Mouse (Mus musculus): ENCODE data around the gene Bcl9. TPM values are rescaled to one million over a fixed set of nuclear protein-coding genes. Genes with fewer than 3 reads are reported as not detected.
A peak's percentile ranks its signal among the peaks of the same experiment; 100 is the strongest.

Gene Bcl9
- 89.4 and 93.5 TPM in 2 replicates for polyA plus RNA-seq (2015; fragmentation: Nextera tagmentation; extraction: Ambion mirVana)

DNA sequence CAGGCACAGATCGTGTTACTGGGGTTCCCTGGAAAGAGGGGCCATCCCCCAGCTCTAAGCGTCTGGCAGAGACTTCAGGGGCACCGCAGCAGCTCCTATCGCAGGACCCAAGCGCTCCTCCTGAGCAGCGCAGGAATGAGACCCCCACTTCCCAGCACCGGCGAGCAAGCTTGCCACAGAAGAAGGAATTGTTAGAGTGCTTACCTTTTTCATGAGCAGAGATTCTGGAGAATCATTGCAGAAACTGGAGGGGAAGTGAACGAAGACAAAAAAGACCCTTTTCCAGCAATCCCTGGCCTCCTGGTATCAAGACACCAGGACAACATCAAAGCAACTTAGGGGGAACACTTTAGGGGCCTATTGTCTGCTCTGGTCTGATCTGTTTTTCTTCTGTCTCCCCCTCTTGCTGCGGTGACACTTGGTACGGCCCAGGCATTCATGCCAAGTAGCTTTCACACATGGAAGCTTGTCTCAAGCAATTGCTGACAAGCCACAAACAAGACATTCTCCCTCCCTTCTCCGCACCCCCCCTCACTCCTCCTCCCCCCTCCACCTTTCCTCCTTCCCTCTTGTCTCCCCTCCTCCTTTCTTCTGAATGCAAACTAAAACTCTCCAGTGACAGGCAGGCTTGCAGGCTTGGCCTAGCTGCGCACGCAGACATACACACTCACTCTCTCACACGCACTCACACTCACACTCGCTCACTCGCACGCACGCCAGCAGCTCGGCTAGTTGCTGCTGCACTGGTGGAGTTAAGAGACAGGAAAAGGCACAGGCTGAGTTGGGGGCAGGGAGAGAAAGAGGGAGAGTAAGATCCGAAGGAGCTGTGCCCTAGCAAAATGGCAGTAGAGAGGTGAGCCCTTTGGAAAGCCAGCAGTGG is at the start of gene Bcl9:
Gene Bcl9, minus strand, starts transcription at position 365 of the 880 bp plus-strand sequence.
- peak within 1 kb of the TSS; percentile 100 for H3K27ac ChIP-seq
- ATAC-seq (ENCODE audit: insufficient number of reproducible peaks, insufficient read depth, low FRiP score, low TSS enrichment, low read depth) = peak; percentile 86
- H3K4me1 ChIP-seq = peaks cover 34% of the 10 kb centered on the region
- H3K9me3 ChIP-seq = peaks cover 3% of the 10 kb centered on the region; the same call in 1 of the 2 replicates
- H3K36me3 ChIP-seq = no peaks in the 10 kb centered on the region
- H3K4me2 ChIP-seq = peak within 1 kb of the TSS; percentile 84
- no peaks in the 10 kb centered on the region for H3K27me3 ChIP-seq
- peak within 1 kb of the TSS; percentile 83 for H3K9ac ChIP-seq
- peak within 1 kb of the TSS; percentile 60 for H3K4me3 ChIP-seq
- whole genome bisulfite sequencing = under 1% methylated on average over 21 of the region's 21 CpGs

- Histone ChIP-seq H3K4me1 (peaks cover 23% of the 10 kb centered on the region), H3K9ac (no peak overlapping the region), H3K4me2 (no peak overlapping the region), H3K36me3 (no peaks in the 10 kb centered on the region), H3K27ac (no peak overlapping the region), H3K9me3 (no peaks in the 10 kb centered on the region), H3K4me3 (no peak overlapping the region), H3K27me3 (no peaks in the 10 kb centered on the region)
- 73% methylated on average over 5 of the region's 5 CpGs for WGBS
- no peak for ATAC-seq (ENCODE audit: insufficient number of reproducible peaks, insufficient read depth, low FRiP score, low TSS enrichment, low read depth)
Observed at GRCm38 (mm10) chr3:97339193-97339576, 41.5 kb upstream of the Bcl9 start.

GRCm38 (mm10) chr3:97338522-97339192 is 40.9 kb upstream of the Bcl9 start:
- H3K4me2 ChIP-seq = no peak overlapping the region
- H3K27ac ChIP-seq = no peak overlapping the region
- H3K9ac ChIP-seq = no peak overlapping the region
- no peaks in the 10 kb centered on the region for H3K36me3 ChIP-seq
- no peaks in the 10 kb centered on the region for H3K27me3 ChIP-seq
- 30% methylated on average over 13 of the region's 13 CpGs for WGBS
- H3K4me3 ChIP-seq = no peak overlapping the region
- H3K4me1 ChIP-seq = peaks cover 23% of the 10 kb centered on the region
- ATAC-seq (ENCODE audit: insufficient number of reproducible peaks, insufficient read depth, low FRiP score, low TSS enrichment, low read depth) = peak; percentile 76; the same call in 1 of the 2 replicates
- no peaks in the 10 kb centered on the region for H3K9me3 ChIP-seq

GRCm38 (mm10) chr3:97337306-97337705 is 39.6 kb upstream of the Bcl9 start:
- 27% methylated on average over 11 of the region's 11 CpGs for WGBS
- Histone ChIP-seq H3K27me3 (no peaks in the 10 kb centered on the region), H3K9me3 (no peaks in the 10 kb centered on the region), H3K36me3 (no peaks in the 10 kb centered on the region), H3K9ac (no peak overlapping the region), H3K4me1 (peaks cover 23% of the 10 kb centered on the region), H3K27ac (no peak overlapping the region), H3K4me3 (no peak overlapping the region), H3K4me2 (peak overlapping the region; percentile 39)
- no peak for ATAC-seq (ENCODE audit: insufficient number of reproducible peaks, insufficient read depth, low FRiP score, low TSS enrichment, low read depth)

- Histone ChIP-seq H3K27ac (no peak overlapping the region), H3K27me3 (no peaks in the 10 kb centered on the region), H3K36me3 (no peaks in the 10 kb centered on the region), H3K4me3 (no peak overlapping the region), H3K4me2 (no peak overlapping the region), H3K9ac (no peak overlapping the region), H3K4me1 (peaks cover 23% of the 10 kb centered on the region), H3K9me3 (no peaks in the 10 kb centered on the region)
- no peak for ATAC-seq (ENCODE audit: insufficient number of reproducible peaks, insufficient read depth, low FRiP score, low TSS enrichment, low read depth)
- WGBS = 72% methylated on average over 4 of the region's 4 CpGs
Observed at GRCm38 (mm10) chr3:97336331-97336730, 38.6 kb upstream of the Bcl9 start.

DNA sequence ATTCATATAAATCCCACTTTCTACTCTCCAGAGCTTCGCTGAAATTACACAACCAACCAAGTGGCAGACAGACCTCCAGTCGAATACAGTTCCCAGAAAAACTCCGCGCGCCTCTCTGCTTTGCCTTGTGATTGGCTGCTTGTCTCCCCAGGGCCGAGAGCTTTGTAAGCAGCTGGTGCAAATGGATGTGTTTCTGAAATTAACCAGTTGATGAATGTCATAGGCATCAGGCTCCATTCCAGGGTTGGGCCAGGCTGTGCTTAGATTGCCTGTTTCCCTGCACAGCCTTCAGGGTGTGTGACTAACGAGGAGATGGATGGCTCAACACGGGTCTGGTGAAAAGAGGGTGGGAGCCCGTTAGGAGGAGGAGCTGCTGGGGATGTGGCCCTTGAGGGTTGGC is 36.9 kb upstream of the Bcl9 start:
- no peaks in the 10 kb centered on the region for H3K36me3 ChIP-seq
- no peaks in the 10 kb centered on the region for H3K27me3 ChIP-seq
- no peaks in the 10 kb centered on the region for H3K9me3 ChIP-seq
- H3K27ac ChIP-seq = no peak overlapping the region
- no peak for ATAC-seq (ENCODE audit: insufficient number of reproducible peaks, insufficient read depth, low FRiP score, low TSS enrichment, low read depth)
- peaks cover 23% of the 10 kb centered on the region for H3K4me1 ChIP-seq
- 48% methylated on average over 9 of the region's 9 CpGs for WGBS
- no peak overlapping the region for H3K9ac ChIP-seq
- no peak overlapping the region for H3K4me2 ChIP-seq
- H3K4me3 ChIP-seq = no peak overlapping the region

GRCm38 (mm10) chr3:97332172-97332571 is 34.5 kb upstream of the Bcl9 start:
- H3K9ac ChIP-seq = no peak overlapping the region
- no peaks in the 10 kb centered on the region for H3K27me3 ChIP-seq
- H3K36me3 ChIP-seq = no peaks in the 10 kb centered on the region
- WGBS = 89% methylated on average over 12 of the region's 12 CpGs
- ATAC-seq (ENCODE audit: insufficient number of reproducible peaks, insufficient read depth, low FRiP score, low TSS enrichment, low read depth) = no peak
- H3K9me3 ChIP-seq = 0 out of 2 replicates have a peak, but pooled peaks cover 6% of the 10 kb centered on the region
- no peak overlapping the region for H3K4me3 ChIP-seq
- peaks cover 11% of the 10 kb centered on the region for H3K4me1 ChIP-seq
- H3K4me2 ChIP-seq = no peak overlapping the region
- no peak overlapping the region for H3K27ac ChIP-seq

GRCm38 (mm10) chr3:97327809-97328208 is 30.1 kb upstream of the Bcl9 start:
- no peak for ATAC-seq (ENCODE audit: insufficient number of reproducible peaks, insufficient read depth, low FRiP score, low TSS enrichment, low read depth)
- WGBS = 84% methylated on average over 2 of the region's 2 CpGs
- Histone ChIP-seq H3K4me1 (no peaks in the 10 kb centered on the region), H3K9me3 (0 out of 2 replicates have a peak, but pooled peaks cover 6% of the 10 kb centered on the region), H3K36me3 (no peaks in the 10 kb centered on the region), H3K4me2 (no peak overlapping the region), H3K27ac (no peak overlapping the region), H3K27me3 (no peaks in the 10 kb centered on the region), H3K4me3 (no peak overlapping the region), H3K9ac (no peak overlapping the region)

GRCm38 (mm10) chr3:97327356-97327755 is 29.6 kb upstream of the Bcl9 start:
- no peak for ATAC-seq (ENCODE audit: insufficient number of reproducible peaks, insufficient read depth, low FRiP score, low TSS enrichment, low read depth)
- no peaks in the 10 kb centered on the region for H3K36me3 ChIP-seq
- no peak overlapping the region for H3K9ac ChIP-seq
- H3K9me3 ChIP-seq = 0 out of 2 replicates have a peak, but pooled peaks cover 6% of the 10 kb centered on the region
- no peak overlapping the region for H3K4me3 ChIP-seq
- H3K27me3 ChIP-seq = no peaks in the 10 kb centered on the region
- H3K4me2 ChIP-seq = no peak overlapping the region
- no peak overlapping the region for H3K27ac ChIP-seq
- WGBS = 92% methylated on average over 1 of the region's 1 CpGs
- H3K4me1 ChIP-seq = no peaks in the 10 kb centered on the region

- Histone ChIP-seq H3K27ac (no peak overlapping the region), H3K9me3 (0 out of 2 replicates have a peak, but pooled peaks cover 6% of the 10 kb centered on the region), H3K27me3 (no peaks in the 10 kb centered on the region), H3K4me3 (no peak overlapping the region), H3K4me2 (no peak overlapping the region), H3K36me3 (no peaks in the 10 kb centered on the region), H3K4me1 (no peaks in the 10 kb centered on the region), H3K9ac (no peak overlapping the region)
- ATAC-seq (ENCODE audit: insufficient number of reproducible peaks, insufficient read depth, low FRiP score, low TSS enrichment, low read depth) = no peak
- WGBS = 83% methylated on average over 15 of the region's 15 CpGs
Observed at GRCm38 (mm10) chr3:97325621-97326345, 28.1 kb upstream of the Bcl9 start.

DNA sequence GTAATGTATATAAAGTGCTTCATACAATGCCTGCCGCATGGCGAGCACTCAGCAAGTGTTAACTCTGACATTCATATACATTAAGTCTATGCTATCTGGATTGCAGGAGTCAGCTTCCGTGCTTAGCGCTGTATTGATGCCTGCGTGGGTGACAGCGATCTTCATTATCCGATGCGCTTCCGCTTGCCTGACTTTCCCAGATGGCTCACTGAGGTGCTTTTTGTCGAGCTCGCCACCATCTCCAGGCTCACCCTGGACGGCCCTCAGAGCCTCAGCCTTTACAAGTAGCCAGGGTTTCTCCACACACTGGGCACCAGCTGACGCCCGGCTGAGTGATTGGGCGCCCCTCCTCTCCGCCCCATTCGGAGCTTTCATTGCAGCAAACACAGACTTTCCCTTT is 26.3 kb upstream of the Bcl9 start:
- H3K4me1 ChIP-seq = no peaks in the 10 kb centered on the region
- H3K4me3 ChIP-seq = no peak overlapping the region
- no peaks in the 10 kb centered on the region for H3K36me3 ChIP-seq
- H3K4me2 ChIP-seq = no peak overlapping the region
- 62% methylated on average over 17 of the region's 17 CpGs for WGBS
- 0 out of 2 replicates have a peak, but pooled peaks cover 6% of the 10 kb centered on the region for H3K9me3 ChIP-seq
- no peaks in the 10 kb centered on the region for H3K27me3 ChIP-seq
- no peak overlapping the region for H3K9ac ChIP-seq
- no peak overlapping the region for H3K27ac ChIP-seq
- ATAC-seq (ENCODE audit: insufficient number of reproducible peaks, insufficient read depth, low FRiP score, low TSS enrichment, low read depth) = no peak
